Mouse (Mus musculus) CH12.LX (cell line): ENCODE results near the gene Ercc6. TPM values are rescaled to one million over a fixed set of nuclear protein-coding genes. Genes with fewer than 3 reads are reported as not detected.

Experiments
- DNase-seq: peaks from one replicate; pipeline ENCODE4 v3.0.0-alpha.2; 2013; ENCODE audit errors: extremely low read depth
- H3K27ac ChIP-seq: 2 replicates; pipeline ENCODE4 v1.5.1; 2012; ENCODE audit warnings: low read depth, mild to moderate bottlenecking, control low read depth, moderate library complexity; ENCODE audit not compliant: insufficient read depth
- H3K27me3 ChIP-seq: replicated peaks from 2 replicates; pipeline ENCODE3; 2012; ENCODE audit warnings: inconsistent platforms
- H3K36me3 ChIP-seq, 2 experiments: replicated peaks in 1 of 2; 2 replicates each; pipeline versions ENCODE3 to v1.6.1; 2012; ENCODE audit warnings: inconsistent platforms in 1 of 2, low read length in 1 of 2, mild to moderate bottlenecking in 1 of 2, mixed read lengths in 1 of 2, moderate library complexity in 1 of 2; ENCODE audit not compliant: control insufficient read depth in 1 of 2, insufficient read depth in 1 of 2
- H3K4me1 ChIP-seq, 2 experiments: 2 replicates each; pipeline ENCODE4 v1.6.1; 2012; ENCODE audit warnings: inconsistent platforms in 1 of 2, moderate library complexity in 1 of 2; ENCODE audit not compliant: insufficient read depth in 2 of 2, control insufficient read depth in 1 of 2
- H3K4me2 ChIP-seq: 2 replicates; pipeline ENCODE4 v1.6.1; 2012; ENCODE audit warnings: low read depth, mild to moderate bottlenecking, control low read depth; ENCODE audit not compliant: poor library complexity, insufficient read depth, severe bottlenecking
- H3K4me3 ChIP-seq, 3 experiments: fragments of 150-350 bp in 1 of 3; sonication (generic) in 1 of 3; replicated peaks in 1 of 3; 2 replicates each; pipeline versions ENCODE3 to v1.5.1; 2011 to 2012; ENCODE audit warnings: low read depth in 2 of 3, low read length in 2 of 3, mild to moderate bottlenecking in 2 of 3, moderate library complexity in 2 of 3, control low read depth in 1 of 3, improper control_type of control experiment in 1 of 3, inconsistent platforms in 1 of 3, mixed read lengths in 1 of 3; ENCODE audit not compliant: poor library complexity in 1 of 3
- H3K79me2 ChIP-seq: replicated peaks from 2 replicates; pipeline ENCODE4 v1.6.1; 2012; ENCODE audit warnings: mild to moderate bottlenecking, moderate library complexity; ENCODE audit not compliant: control insufficient read depth, poor library complexity, insufficient read depth, severe bottlenecking; ENCODE audit errors: extremely low read depth
- H3K9ac ChIP-seq: 2 replicates; pipeline ENCODE4 v1.6.1; 2012; ENCODE audit warnings: low read depth, mild to moderate bottlenecking, control low read depth, moderate library complexity; ENCODE audit not compliant: insufficient read depth
- H3K9me3 ChIP-seq: replicated peaks from 2 replicates; pipeline ENCODE3; 2012; ENCODE audit warnings: low read length, inconsistent platforms, mixed read lengths
- BHLHE40 ChIP-seq: IDR thresholded peaks from 2 replicates; pipeline ENCODE4 v1.6.1; 2011; ENCODE audit warnings: mild to moderate bottlenecking, low read depth, low read length, improper control_type of control experiment
- CHD1 ChIP-seq: IDR thresholded peaks from 2 replicates; pipeline ENCODE4 v1.6.1; 2012; ENCODE audit warnings: low read depth, low read length, improper control_type of control experiment, inconsistent platforms
- CHD2 ChIP-seq: IDR thresholded peaks from 2 replicates; pipeline ENCODE4 v1.6.1; 2011; ENCODE audit warnings: low read length, improper control_type of control experiment
- CTCF ChIP-seq, 2 experiments: IDR thresholded peaks in 1 of 2; conservative IDR thresholded peaks in 1 of 2; 2 replicates each; pipeline ENCODE4 v1.5.1; 2011 to 2012; ENCODE audit warnings: low read depth in 2 of 2, low read length in 2 of 2, improper control_type of control experiment in 1 of 2, inconsistent platforms in 1 of 2, mild to moderate bottlenecking in 1 of 2, moderate library complexity in 1 of 2
- E2F4 ChIP-seq: IDR thresholded peaks from 2 replicates; pipeline ENCODE4 v1.6.1; 2011; ENCODE audit warnings: low read depth, low read length, improper control_type of control experiment; ENCODE audit not compliant: insufficient replicate concordance
- EP300 ChIP-seq: IDR thresholded peaks from 2 replicates; pipeline ENCODE4 v1.6.1; 2011; ENCODE audit warnings: low read length, improper control_type of control experiment
- GABPA ChIP-seq: IDR thresholded peaks from 2 replicates; pipeline ENCODE4 v1.6.1; 2012; ENCODE audit warnings: low read depth, low read length, improper control_type of control experiment, inconsistent platforms; ENCODE audit not compliant: insufficient replicate concordance
- MAZ ChIP-seq: IDR thresholded peaks from 2 replicates; pipeline ENCODE4 v1.6.1; 2012; ENCODE audit warnings: low read depth, mild to moderate bottlenecking, inconsistent platforms, low read length, improper control_type of control experiment, moderate library complexity
- MEF2A ChIP-seq: IDR thresholded peaks from 2 replicates; pipeline ENCODE4 v1.6.1; 2014; ENCODE audit warnings: low read depth, mild to moderate bottlenecking, inconsistent platforms, low read length, improper control_type of control experiment, borderline replicate concordance
- MXI1 ChIP-seq: IDR thresholded peaks from 2 replicates; pipeline ENCODE4 v1.6.1; 2011; ENCODE audit warnings: mild to moderate bottlenecking, low read depth, low read length, improper control_type of control experiment
- MYC ChIP-seq: IDR thresholded peaks from 2 replicates; pipeline ENCODE4 v1.6.1; 2011; ENCODE audit warnings: low read depth, mild to moderate bottlenecking, improper control_type of control experiment, low read length
- NELFE ChIP-seq: IDR thresholded peaks from 2 replicates; pipeline ENCODE4 v1.6.1; 2011; ENCODE audit warnings: low read depth, low read length, improper control_type of control experiment
- NRF1 ChIP-seq: IDR thresholded peaks from 2 replicates; pipeline ENCODE4 v1.6.1; 2014; ENCODE audit warnings: low read depth, mild to moderate bottlenecking, inconsistent platforms, low read length, improper control_type of control experiment, moderate library complexity
- PAX5 ChIP-seq: IDR thresholded peaks from 2 replicates; pipeline ENCODE4 v1.6.1; 2012; ENCODE audit warnings: low read length, inconsistent platforms, mixed read lengths
- POLR2A ChIP-seq: IDR thresholded peaks from 2 replicates; pipeline ENCODE4 v1.6.1; 2011; ENCODE audit warnings: low read depth, mild to moderate bottlenecking, improper control_type of control experiment, low read length
- RCOR1 ChIP-seq: conservative IDR thresholded peaks from 2 replicates; pipeline ENCODE4 v1.6.1; 2012; ENCODE audit warnings: low read depth, mild to moderate bottlenecking, inconsistent platforms, low read length, improper control_type of control experiment
- SIN3A ChIP-seq: IDR thresholded peaks from 2 replicates; pipeline ENCODE4 v1.6.1; 2012; ENCODE audit warnings: low read length, improper control_type of control experiment, inconsistent platforms
- SMC3 ChIP-seq: IDR thresholded peaks from 2 replicates; pipeline ENCODE4 v1.6.1; 2011; ENCODE audit warnings: low read depth, low read length, improper control_type of control experiment
- TBP ChIP-seq: conservative IDR thresholded peaks from 2 replicates; pipeline ENCODE4 v1.6.1; 2011; ENCODE audit warnings: low read depth, low read length, improper control_type of control experiment
- TCF12 ChIP-seq: IDR thresholded peaks from 2 replicates; pipeline ENCODE4 v1.6.1; 2014; ENCODE audit warnings: low read depth, mild to moderate bottlenecking, inconsistent platforms, low read length, improper control_type of control experiment
- UBTF ChIP-seq: IDR thresholded peaks from 2 replicates; pipeline ENCODE4 v1.6.1; 2012; ENCODE audit warnings: low read depth, mild to moderate bottlenecking, inconsistent platforms, low read length, improper control_type of control experiment, moderate library complexity
- USF1 ChIP-seq: IDR thresholded peaks from 2 replicates; pipeline ENCODE4 v1.6.1; 2014; ENCODE audit warnings: low read depth, mild to moderate bottlenecking, inconsistent platforms, low read length, improper control_type of control experiment
- USF2 ChIP-seq: conservative IDR thresholded peaks from 2 replicates; pipeline ENCODE4 v1.6.1; 2011; ENCODE audit warnings: low read depth, low read length, improper control_type of control experiment
- ZC3H11A ChIP-seq: IDR thresholded peaks from 2 replicates; pipeline ENCODE4 v1.6.1; 2012; ENCODE audit warnings: low read depth, mild to moderate bottlenecking, inconsistent platforms, low read length, improper control_type of control experiment
- ZKSCAN1 ChIP-seq: IDR thresholded peaks from 2 replicates; pipeline ENCODE4 v1.6.1; 2012; ENCODE audit warnings: low read depth, inconsistent platforms, low read length, improper control_type of control experiment, borderline replicate concordance
- ZMIZ1 ChIP-seq: IDR thresholded peaks from 2 replicates; pipeline ENCODE4 v1.6.1; 2012; ENCODE audit warnings: low read depth, mild to moderate bottlenecking, inconsistent platforms, low read length, improper control_type of control experiment
- dilution Hi-C: fragments of 300-500 bp; cut with MboI; formaldehyde crosslinking; loops from 2 replicates; pipeline ENCODE4 v1.14.3; 2020; ENCODE audit warnings: low sequenced_read_pairs; ENCODE audit not compliant: extremely low pct_unique_long_range_greater_than_20kb, extremely low pct_ligation_motif_present
- in situ Hi-C: fragments of 300-500 bp; cut with MboI; formaldehyde crosslinking; loops from 3 replicates; pipeline ENCODE4 v1.14.3; 2019; ENCODE audit warnings: low sequenced_read_pairs, low pct_ligation_motif_present, low pct_unique_long_range_greater_than_20kb, mixed read lengths
- polyA plus RNA-seq: library from polyadenylated mRNA; unstranded; fragments of >175 nt; gene quantifications from 2 replicates; pipeline ENCODE4 v1.2.1, GENCODE M21; 2012; ENCODE audit warnings: low read depth; ENCODE audit not compliant: insufficient read length
- total RNA-seq, 2 experiments: library from RNA; depleted of rRNA; stranded (reverse); fragments of 300-350 nt in 1 of 2; fragments of >200 nt in 1 of 2; gene quantifications; 2 replicates each; pipeline ENCODE4 v1.2.3; 2012 to 2014

The Ercc6 gene
- total and polyA plus RNA-seq, 3 experiments = 10.7 to 16.7 (median 15.3) TPM

- H3K9ac ChIP-seq = no peak overlapping the region
- no peak for TF ChIP-seq ZMIZ1
- TF ChIP-seq BHLHE40 = no peak
- TF ChIP-seq MXI1 = no peak
- no peak for TF ChIP-seq CHD2
- no peak for TF ChIP-seq MAZ
- TF ChIP-seq PAX5 = no peak
- no peak for TF ChIP-seq TCF12
- TF ChIP-seq RCOR1 = no peak
- no peak for TF ChIP-seq E2F4
- no peak for TF ChIP-seq NRF1
- TF ChIP-seq, all 38 proteins: peak for 0
- Histone ChIP-seq H3K9me3 (no peaks in the 10 kb centered on the region), H3K79me2 (no peaks in the 10 kb centered on the region), H3K4me2 (no peak overlapping the region), H3K27me3 (no peaks in the 10 kb centered on the region), H3K27ac (no peak overlapping the region), H3K4me1 (peaks cover 0 to 6% of the 10 kb centered on the region in 2 experiments; a peak in 1 of 4 replicates), H3K4me3 (no peak overlapping the region), H3K36me3 (peaks cover 58 to 96% of the 10 kb centered on the region in 2 experiments)
- dilution Hi-C loops (no loop called here), in situ Hi-C loops (no loop called here)
- no peak for DNase-seq
Measured at GRCm38 (mm10) chr14:32563661-32564060, 50.3 kb downstream of the Ercc6 start.

DNA sequence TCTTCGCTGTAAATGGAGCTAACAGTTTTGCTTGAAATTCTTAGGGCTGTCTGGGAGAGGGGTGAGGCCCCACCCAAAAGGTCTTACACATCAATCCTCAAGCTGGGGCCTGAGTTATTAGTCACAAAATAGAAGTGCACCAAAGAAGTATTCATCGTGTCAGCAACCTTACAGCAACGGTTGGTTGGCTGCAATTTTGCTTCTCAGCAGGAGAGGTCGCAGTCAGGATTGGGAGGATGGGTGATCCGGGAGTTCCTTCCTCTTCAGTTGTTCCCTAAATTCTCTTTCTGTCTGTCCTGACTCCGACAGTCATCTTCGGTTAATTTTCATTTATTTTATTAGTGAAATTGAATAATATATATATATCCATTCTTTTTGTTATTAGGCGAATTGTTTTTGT lies 59.2 kb downstream of the Ercc6 start:
- no peak overlapping the region for H3K4me2 ChIP-seq
- H3K9ac ChIP-seq = no peak overlapping the region
- no peaks in the 10 kb centered on the region for H3K4me1 ChIP-seq
- dilution Hi-C loops (no loop called here), in situ Hi-C loops (no loop called here)
- H3K9me3 ChIP-seq = no peaks in the 10 kb centered on the region
- no peaks in the 10 kb centered on the region for H3K79me2 ChIP-seq
- H3K4me3 ChIP-seq = no peak overlapping the region
- peaks cover 54 to 90% of the 10 kb centered on the region in 2 experiments for H3K36me3 ChIP-seq
- DNase-seq = no peak
- no peak overlapping the region for H3K27ac ChIP-seq
- no peaks in the 10 kb centered on the region for H3K27me3 ChIP-seq
- TF ChIP-seq TBP (no peak), NELFE (no peak), MYC (no peak), GABPA (no peak), TCF12 (no peak), CTCF (conservative IDR thresholded peaks at IDR 0.05 in 1 of 2, IDR thresholded peaks at IDR 0.05 in 1 of 2; ENCODE audit: low read depth in 2 of 2, low read length in 2 of 2) (no peak), MEF2A (no peak), EP300 (no peak), USF2 (no peak), ZC3H11A (no peak), ZKSCAN1 (no peak), MXI1 (no peak), POLR2A (no peak), UBTF (no peak), SIN3A (no peak), CHD1 (no peak), SMC3 (no peak), ZMIZ1 (no peak), USF1 (no peak)
- TF ChIP-seq, all 38 proteins: peak for 0
